Mouse (Mus musculus): ENCODE measurements around the gene H2-Eb1.
"Not testable (repeated sequence)": the region's sequence is repeated elsewhere in the genome, so short reads cannot be mapped to it uniquely, and the experiment has no call there.

H2-Eb1 gene

DNA sequence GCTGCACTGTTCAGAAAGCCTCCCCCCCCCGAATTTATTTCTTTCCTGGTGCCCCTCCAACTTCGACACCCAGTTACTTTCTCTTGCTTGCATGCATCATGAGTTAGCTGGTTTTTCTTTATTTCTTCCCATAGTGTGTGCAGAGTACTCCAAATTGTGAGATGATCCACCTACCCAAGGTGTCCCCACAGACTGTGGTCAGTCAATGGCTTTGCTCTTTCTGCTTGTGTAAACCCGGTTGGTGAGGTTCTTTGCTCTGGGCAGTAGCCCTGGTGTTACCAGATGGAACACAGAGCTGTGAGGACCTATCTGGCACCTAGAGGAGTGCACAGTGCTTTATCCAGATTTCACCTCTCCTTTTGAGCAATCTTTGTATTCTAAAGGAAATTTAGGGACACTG, 17.5 kb upstream of the H2-Eb1 start:
- no peak for DNase-seq (ENCODE audit: low read depth, low spot score)

DNA sequence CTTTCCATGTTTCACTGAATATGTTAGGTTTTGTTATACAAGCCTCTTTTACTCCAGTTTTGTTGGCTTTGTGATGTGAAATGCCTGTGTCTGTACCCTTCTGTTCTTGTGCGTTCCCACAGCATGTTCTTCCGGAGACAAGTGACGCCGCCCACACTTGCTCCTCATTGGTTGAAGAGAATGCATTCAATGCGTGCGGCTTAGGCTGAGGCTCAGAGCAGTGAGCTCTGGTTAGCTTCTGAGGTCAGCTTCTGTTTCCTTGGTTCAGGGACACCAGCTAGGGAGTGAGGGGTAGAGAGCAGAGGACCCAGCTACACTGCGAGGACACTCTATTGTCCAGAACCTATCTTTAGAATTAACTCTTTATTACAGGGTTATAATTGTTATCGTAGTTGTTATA, 14.1 kb upstream of the H2-Eb1 start:
- DNase-seq (ENCODE audit: low read depth, low spot score), result no peak

- DNase-seq (ENCODE audit: low read depth, low spot score), result no peak
These were observed 13.1 kb upstream of the H2-Eb1 start for GRCm38 (mm10) chr17:34292570-34292969.

GRCm38 (mm10) chr17:34293533-34293932, 12.1 kb upstream of the H2-Eb1 start:
- no peak for DNase-seq (ENCODE audit: low read depth, low spot score)

GRCm38 (mm10) chr17:34294249-34294648, 11.4 kb upstream of the H2-Eb1 start:
- no peak for DNase-seq (ENCODE audit: low read depth, low spot score)

DNA sequence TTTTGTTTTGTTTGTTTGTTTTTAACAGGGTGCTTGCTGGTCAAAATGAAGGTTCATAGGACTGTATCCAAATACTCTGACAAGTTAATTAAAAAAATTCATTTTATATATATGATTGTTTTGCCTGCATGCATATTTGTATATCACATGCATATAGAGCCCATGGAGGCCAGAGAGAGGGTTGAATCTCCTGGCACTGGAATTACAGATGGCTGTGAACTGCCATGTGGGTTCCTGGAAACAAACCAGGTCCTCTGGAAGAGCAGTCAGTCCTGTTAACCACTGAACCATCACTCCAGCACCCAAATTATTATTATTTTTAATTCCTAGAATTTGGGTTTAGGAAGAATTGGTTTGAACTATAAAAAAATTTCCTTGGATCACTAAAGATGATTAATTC, 10.4 kb upstream of the H2-Eb1 start:
- no peak for DNase-seq (ENCODE audit: low read depth, low spot score)

DNA sequence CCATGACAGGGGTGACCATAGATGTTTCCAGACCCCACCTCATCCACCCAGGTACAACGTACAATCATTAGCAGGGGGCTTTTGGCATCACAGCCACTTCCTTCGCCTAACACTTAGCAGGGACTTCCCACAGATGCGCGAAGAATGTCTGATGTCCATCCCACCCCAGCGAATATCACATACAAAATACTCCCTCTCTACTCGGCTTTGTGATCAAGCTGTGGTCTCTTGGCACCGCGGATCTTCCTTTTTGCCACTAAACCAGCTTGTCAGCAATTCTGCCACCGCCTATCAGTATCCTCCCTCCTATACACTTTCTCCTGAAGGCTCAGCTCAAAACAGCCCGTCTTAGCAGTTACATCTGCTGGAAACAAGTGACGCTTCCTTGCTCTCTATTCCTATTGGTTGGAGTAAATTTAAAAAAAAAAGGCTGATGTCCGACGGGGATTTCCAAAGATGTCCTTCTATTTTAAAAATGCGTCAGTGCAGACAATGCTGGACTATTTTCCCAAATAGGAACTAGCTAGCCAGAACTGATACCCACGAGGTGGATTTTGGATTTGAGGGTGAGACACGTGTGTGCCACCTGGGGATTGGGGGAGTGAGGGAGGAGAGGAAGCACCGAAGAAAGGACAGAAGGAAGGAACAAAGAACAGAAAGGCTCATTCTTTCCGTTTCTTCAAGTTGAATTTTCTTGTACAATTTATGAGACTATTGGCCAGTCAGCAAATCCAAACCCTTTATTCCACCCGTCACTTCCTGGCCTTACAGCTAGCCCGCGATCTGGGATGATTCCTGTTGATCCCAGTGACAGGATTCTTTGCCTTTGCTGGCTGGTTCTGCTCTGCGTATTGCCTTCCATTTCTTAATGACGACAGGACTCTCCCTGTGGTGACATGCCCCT, 9.5 kb upstream of the H2-Eb1 start:
- no peak for DNase-seq (ENCODE audit: low read depth, low spot score)

DNA sequence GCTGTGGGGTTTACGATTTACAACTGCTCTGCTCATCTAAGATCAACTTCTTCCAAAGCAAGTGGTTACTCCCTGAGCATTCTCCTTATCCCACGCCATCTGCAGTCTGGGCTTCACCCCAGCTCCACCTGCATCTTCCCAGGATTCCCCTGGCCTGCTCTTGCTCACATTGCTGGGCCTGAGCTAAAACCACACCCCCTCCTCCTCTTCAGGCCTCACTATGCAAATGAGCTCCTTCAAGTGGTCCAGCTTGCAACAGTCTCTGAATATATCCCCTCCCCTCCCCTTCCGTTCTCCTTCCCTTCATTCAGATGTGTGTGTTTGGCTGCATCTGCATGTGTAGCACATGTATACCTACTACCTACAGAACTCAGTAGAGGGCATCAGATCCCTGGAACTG, 6.3 kb upstream of the H2-Eb1 start:
- no peak for DNase-seq (ENCODE audit: low read depth, low spot score)

GRCm38 (mm10) chr17:34300071-34300470, 5.6 kb upstream of the H2-Eb1 start:
- DNase-seq (ENCODE audit: low read depth, low spot score), result no peak

DNA sequence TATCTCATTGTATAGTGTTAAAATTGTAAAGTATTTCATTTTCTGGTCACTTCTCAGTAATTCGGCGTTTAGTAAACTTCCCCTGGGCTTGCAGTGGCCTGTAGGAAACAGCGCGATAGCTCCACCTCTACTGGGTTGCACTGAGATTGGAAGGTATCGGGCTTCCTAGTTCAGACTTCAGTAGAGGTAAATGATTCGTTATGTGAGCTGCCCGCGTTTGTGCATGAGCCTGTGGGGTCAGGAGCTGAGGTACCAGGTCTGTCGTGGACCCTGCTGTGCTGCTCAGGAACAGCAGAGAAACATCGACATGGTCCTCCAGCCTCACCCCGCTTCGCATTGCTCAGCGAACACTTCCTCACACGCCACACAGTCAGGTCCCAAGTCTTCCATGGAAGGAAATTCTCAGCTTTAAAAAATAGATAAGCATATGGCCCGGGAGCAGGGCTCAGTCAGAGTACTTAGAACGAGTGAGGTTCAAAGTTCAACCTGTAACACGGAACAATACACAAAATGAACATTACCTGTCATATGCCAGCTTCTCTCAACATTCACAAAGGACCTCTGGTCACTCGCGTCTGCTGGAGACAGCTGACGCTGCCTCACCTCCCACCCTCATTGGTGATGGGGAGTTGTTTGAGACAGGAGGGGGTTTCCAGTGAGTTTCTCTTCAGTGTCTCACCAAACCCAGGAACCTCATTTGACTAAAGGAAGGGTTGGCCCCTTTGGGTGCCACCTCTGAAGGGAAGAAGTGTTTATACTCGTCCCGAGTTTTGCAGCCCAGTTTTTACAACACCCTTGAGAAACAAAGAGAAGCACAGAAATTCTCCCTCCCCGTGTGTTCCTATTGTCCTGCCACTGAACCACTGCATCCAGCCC, 4.7 kb upstream of the H2-Eb1 start:
- DNase-seq (ENCODE audit: low read depth, low spot score), result no peak

DNA sequence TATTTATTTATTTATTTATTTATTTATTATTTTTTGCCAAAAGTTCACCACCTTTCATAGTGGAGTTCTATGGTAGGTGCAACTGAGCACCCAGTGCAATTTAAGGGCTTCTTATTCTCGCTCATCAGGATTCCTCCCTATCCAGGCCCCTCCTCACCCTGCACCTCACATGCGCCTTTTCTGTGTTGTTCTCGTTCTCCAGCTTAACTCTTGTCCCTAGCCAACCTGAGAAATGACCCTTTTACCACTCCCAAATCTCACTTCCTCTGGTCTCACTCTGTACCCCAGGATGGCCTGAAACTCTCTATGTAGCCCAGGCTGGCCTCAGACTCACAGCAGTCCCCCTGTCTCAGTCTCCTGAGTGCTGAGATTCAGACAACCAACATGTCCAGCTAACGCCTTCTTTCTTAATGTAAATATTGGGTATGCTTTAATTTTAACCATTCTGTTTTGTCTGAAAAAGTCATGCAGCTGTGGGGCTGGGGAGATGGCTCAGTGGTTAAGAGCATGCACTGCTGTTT, 3.9 kb upstream of the H2-Eb1 start:
- DNase-seq (ENCODE audit: low read depth, low spot score), result no peak

DNA sequence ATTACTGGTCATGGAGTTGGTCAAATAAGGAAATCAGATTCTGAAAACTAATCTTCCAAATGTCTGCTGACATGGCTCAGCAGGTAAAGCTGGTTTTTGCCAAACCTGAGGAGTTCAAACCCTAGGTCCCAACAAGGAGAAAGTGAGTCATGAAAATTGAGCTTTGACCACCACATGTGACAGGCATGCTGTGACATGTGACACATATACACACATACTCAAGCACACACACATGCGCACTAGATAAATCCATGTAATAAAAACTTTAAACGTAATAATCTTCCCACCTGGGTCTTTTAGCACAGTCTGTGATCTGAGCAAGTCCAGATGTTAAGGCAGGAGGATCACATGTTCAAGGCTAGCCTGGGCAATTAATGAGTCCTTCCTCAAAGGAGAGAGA, 1.9 kb upstream of the H2-Eb1 start:
- DNase-seq (ENCODE audit: low read depth, low spot score), result no peak

DNA sequence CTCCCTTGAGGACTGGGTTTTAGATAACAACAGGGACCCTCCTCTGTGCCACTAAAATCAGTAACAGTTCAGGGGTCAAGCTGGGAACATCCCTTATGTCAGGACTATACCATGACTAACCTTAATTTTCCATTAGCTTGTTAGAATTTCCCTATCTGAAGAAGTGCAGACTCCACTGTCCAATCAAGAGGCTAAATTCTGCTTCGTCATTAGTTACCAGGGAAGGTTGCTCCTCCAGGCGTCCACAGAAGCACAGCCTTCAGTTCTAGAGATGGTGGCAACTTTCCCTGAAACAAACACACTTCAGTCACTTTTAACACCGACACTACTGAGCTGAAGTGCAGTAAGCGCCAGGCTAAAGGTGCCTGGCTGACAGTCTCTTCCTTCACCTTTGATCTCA, 916 bp upstream of the H2-Eb1 start:
- DNase-seq (ENCODE audit: low read depth, low spot score), result no peak

DNA sequence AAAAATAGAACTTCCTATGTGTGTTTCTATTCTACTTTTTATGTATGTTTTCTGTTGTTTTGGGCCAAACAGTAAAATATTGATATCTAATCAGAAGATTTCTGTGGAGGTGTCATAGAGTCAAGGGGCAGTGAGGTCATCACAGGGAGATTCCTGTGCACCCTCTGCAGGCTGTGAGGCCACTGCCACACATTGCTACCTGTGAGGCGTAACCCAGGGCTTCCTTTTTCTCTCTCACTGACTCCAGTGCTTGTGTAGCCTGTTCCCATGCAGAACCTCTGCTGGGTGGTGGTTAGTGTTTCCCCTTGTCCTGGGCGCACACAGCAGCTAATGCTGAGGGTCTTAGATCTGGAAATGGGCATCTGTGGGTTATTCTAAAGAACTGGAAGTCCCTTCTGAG, 740 bp downstream of the H2-Eb1 start:
- no peak for DNase-seq (ENCODE audit: low read depth, low spot score)

DNA sequence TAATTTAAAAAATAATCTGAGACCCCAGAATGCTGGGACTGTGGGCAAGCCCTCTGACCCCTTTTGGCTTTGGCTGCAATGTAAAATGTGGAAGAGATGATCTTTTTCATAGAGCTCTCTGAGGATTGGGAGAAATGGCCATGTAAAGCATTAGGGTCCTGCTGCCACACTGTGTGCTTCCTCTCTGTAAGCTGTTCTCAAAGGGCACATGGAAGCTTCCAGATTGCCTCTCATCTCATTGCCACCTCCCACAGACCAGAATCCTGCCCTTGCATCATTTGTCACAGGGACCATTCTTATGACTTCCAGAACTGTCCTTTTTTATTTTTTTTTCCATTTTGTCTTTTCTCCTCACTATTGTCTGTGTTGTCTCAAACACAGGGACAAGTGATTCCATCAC, 1.5 kb downstream of the H2-Eb1 start:
- DNase-seq (ENCODE audit: low read depth, low spot score), result no peak

GRCm38 (mm10) chr17:34308161-34308560, 2.5 kb downstream of the H2-Eb1 start:
- no peak for DNase-seq (ENCODE audit: low read depth, low spot score)

DNA sequence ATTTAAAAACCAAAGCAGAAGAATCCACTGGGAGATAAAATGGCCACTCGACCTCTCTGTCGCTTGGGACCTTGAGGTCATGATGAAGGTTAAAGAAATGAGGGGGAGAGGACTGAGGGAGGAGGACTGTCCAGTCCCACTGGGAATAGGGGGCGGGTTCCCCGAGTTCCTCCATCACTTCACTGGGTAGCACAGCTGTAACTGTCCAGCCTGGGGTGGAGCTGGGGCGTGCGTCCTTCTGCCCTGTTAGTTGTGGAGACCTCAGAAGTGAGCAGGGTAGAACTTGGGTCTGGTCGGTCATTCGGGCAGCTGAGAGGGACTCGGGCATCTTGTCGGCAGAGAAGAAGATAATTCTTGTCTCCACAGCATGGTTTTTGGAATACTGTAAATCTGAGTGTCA, 3.6 kb downstream of the H2-Eb1 start:
- no peak for DNase-seq (ENCODE audit: low read depth, low spot score)

DNA sequence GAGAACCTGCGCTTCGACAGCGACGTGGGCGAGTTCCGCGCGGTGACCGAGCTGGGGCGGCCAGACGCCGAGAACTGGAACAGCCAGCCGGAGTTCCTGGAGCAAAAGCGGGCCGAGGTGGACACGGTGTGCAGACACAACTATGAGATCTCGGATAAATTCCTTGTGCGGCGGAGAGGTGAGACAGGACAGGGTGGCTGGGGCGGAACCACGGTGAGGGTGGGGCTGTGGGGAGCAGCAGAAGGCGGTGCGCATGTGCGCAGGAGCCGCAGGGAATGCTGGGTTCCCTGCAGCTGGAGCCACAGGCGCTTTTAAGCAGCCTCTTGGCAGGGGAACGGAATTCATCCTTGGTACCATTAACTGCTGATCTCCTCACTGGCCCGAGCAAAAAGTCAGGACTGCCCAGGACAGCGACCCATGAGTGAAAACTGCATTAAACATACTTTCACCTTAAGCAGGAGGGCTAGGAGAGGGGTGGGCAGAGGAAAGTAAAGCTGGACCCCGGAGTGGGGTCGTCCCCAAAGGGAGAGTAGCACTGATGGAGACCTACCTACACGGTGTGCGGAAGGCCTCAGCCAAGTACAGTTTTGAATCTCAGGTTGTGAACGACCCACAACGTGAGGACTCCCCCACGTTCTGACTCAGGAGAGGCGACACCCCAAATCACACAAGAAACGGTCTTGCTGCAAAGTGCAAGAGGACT, 4.2 kb downstream of the H2-Eb1 start:
- DNase-seq (ENCODE audit: low read depth, low spot score), result no peak

- not testable (repeated sequence) for DNase-seq (ENCODE audit: low read depth, low spot score)
These were observed 4.9 kb downstream of the H2-Eb1 start for GRCm38 (mm10) chr17:34310526-34310925.

DNA sequence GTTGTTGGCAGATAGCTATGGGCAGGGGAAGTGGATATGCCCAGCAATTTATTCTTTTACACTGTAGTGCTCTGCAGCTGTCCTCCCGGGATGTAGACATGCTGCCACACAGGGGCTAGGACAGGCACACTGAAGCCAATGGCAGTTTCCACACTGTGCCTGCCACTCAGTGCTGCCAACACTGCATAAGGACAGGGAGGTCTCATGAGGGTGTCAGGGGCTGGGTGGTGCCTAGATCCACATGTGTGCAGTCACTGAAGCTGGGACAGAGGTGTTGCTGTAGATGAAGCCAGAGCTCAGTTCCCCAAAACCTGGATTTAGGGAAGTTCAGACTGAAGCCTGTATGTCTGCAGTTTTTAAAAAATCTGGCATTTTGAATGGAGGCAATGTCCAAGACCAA, 6.5 kb downstream of the H2-Eb1 start:
- DNase-seq (ENCODE audit: low read depth, low spot score), result no peak

DNA sequence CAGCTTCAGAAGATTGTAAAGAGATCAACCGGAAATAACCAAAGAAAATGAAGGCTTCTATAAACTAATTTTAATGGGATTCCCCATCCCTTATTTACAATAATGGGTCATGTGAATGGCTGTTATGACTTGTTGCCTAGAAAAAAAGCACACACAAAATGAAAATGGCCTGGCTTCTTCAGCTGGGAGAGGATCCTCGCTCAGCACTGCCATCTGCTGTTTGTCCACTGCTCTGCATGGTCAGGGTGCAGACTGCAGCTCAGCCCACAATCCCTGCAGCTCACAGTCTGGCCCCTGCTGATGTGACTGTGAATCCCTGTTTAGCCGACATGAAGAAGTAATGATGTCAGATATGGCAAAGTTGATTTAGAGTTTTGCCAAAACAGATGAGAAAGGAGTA, 7.7 kb downstream of the H2-Eb1 start:
- no peak for DNase-seq (ENCODE audit: low read depth, low spot score)

DNA sequence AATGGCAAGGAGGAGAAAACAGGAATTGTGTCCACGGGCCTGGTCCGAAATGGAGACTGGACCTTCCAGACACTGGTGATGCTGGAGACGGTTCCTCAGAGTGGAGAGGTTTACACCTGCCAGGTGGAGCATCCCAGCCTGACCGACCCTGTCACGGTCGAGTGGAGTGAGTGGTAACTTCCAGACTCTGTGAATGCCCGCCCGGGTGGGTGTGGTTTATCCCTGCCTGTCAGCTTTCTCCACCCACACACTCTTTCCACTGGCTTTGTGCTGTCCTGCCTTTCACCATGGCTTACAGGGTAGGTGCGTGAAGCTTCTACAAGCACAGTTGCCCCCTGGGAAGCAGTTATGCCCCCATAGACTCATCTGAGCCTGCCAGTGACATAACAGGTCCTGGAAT, 8.6 kb downstream of the H2-Eb1 start:
- DNase-seq (ENCODE audit: low read depth, low spot score), result no peak

Measured in retina, adult 2 months (tissue).